Mouse (Mus musculus): ENCODE measurements at regions not wholly inside any gene's neighbourhood (a gene's known extent, or its start where the extent isn't known, plus 50 kb on each side); places are given as distances from the start of the nearest gene placed in this dataset.

DNA sequence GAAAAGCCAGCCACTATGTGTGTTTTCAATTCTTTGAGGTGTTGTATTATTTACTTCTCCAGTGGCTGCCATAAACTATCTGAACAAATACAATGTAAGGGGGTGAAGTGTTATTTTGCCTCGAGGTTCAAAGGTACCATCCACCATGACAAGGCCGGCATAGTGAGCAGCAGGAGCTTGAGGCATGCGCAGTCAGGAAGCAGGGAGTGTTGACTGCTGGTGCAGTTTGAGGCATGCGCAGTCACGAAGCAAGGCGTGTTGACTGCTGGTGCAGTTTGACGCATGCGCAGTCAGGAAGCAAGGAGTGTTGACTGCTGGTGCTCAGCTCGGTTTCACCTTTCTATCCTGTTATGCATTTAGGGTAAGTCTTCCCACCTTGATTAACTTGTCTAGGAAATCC lies 184.9 kb upstream of the Eci2 start:
- ATAC-seq (replicated peaks; ENCODE audit: poor library complexity), result no peak

DNA sequence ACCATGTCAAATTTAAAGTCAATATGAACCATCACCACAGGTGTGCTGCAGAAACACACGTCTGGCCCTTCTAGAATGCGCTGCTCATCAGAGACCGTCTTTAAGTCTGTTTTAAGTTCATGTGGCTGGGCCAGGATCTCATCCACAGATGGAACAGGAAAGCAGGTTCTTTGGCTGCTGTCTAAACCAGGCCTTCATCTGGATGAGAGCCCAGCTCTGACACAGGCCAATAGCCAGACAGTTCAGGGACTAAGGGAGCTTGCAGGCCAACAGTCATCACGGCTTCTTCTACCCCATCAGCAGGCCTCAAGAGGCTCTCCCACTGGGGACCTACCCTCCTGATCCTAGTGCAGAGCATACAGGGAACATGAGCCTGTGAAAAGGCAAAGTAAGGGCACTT lies 185.4 kb upstream of the Eci2 start:
- no peak for ATAC-seq (replicated peaks; ENCODE audit: poor library complexity)

DNA sequence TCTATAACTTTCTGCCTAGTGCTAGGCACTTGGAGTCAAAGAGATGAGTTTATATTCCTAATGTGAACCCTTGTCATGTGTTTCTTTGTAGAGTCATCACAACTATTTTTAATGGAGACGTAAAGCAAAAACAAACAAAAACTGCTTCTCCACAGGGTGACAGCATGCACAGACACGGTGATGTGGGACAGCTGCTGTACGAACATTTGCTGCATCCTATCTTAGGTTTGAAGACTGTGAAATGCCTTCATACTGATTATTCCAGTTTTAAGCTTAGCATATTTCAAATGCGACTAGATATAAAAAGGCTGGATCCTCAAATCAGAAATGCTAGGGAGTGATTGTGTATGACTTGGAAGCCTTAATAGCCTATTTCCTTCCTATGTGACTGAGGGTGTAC lies 187.3 kb upstream of the Eci2 start:
- ATAC-seq (replicated peaks; ENCODE audit: poor library complexity), result no peak

DNA sequence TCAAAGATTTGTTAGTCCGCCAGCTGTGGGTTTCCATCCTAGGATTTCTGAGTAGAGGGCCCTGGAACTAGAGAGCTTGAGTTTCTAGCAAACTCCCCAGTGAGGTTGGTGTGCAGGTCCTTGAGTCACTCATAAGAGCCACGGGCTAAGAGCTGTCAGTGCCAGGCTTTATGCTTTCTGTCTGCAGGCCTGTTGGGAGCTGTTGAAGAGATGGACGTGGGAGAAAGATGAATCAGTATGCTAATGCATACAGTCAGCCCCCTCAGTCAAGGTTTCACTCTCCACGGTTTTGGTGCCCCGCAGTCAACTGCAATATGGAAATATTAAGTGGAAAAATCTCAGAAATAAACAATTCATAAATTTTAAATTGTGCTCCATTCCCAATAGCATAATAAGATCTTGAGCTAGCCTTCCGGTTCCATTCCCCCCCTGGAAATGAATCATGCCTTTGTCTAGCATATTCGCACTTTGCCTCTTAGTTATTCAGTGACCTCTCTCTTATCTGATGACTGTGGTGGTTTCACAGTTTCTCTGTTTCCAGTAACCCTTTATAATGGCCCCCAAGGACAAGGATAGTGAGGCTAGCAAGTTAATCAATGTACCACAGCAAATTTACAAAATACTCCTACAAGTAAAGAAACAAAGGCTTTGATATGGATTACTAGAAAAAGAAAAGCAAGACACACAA lies 199.4 kb upstream of the Eci2 start:
- ATAC-seq (replicated peaks; ENCODE audit: poor library complexity), result no peak

- no peak for ATAC-seq (replicated peaks; ENCODE audit: poor library complexity)
These were observed 200.0 kb upstream of the Eci2 start for GRCm38 (mm10) chr13:35226944-35227343.

DNA sequence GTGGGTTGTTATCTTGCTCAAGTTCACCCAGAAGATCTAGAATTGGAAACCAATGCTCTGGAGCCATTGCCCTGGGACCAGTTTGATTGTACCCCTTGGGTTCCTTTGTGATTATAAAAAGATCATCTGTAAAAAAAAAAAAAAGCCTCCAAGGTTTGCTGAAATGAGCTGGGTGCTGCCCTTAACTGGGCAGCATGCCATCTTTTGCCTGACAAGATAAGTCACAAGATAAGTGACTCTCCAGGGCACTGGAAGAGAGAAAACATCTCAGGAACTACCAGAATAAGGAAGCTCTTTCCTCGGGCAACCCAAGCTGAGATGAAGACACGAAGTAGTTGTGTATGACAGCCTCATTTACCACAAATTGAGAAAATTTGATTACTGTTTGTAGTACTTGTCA lies 202.7 kb upstream of the Eci2 start:
- no peak for ATAC-seq (replicated peaks; ENCODE audit: poor library complexity)

GRCm38 (mm10) chr13:35233636-35234035 lies 206.7 kb upstream of the Eci2 start:
- ATAC-seq (replicated peaks; ENCODE audit: poor library complexity), result no peak

DNA sequence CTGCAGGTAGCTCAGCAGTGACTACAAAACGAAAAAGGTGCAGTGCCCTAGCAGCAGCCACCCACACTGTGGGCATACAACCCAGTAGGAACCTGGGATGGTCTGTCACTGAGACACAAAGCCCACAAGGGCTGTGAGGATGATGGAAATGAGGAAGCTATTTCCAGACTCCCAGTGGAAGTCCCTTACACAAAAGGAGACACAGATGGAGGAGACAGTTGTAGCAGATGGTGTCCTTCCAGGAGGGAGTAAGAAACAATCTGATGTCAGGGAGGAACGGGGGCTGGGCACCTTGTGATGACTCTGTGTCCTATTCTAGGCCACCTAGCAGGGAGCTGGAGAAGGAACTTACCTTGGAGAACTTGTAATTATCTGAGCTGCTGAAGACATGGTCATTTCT lies 214.5 kb upstream of the Eci2 start:
- ATAC-seq (replicated peaks; ENCODE audit: poor library complexity), result no peak

GRCm38 (mm10) chr13:35243946-35244345 lies 217.1 kb upstream of the Eci2 start:
- ATAC-seq (replicated peaks; ENCODE audit: poor library complexity), result no peak

DNA sequence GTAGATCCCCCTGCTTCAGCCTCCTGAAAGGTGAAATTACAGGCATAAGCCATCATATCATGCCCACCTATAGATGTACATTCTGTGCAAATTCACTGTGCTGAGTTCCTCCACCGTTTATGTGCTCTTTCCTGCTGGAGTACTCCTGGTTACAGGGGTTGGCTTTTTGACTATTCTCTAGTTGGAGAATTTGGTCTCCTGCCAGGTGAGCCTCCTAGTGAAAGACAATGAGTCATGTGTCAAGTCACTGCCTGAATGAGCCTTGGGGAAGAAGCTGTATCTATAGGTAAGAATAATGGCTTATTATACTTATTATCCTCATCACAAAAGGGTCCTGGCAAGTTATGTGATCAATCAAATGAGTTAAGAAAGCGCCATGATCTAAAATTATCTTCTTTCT lies 230.5 kb upstream of the Eci2 start:
- no peak for ATAC-seq (replicated peaks; ENCODE audit: poor library complexity)

GRCm38 (mm10) chr13:35258720-35259119 lies 231.8 kb upstream of the Eci2 start:
- peak; percentile 42; the same call in 1 of the 2 replicates for ATAC-seq (replicated peaks; ENCODE audit: poor library complexity)

DNA sequence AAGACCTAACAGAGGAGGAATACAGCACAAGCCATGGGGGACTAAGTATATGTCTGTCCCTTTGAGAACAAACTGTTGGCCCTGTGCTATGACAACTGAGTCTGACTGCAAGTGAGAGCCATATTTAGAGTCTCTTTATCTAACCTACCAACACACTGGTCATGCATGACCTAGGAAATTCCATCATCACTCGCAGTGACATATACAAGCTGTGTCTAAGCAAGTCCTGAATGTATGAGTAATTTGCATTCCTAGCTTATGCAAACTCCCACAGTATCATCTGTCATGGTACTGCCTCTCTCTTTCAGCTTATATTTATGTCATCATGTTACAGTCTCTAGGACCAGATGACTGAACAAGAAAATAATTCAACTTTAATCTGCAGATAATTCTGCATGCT lies 257.1 kb upstream of the Eci2 start:
- no peak for ATAC-seq (replicated peaks; ENCODE audit: poor library complexity)

DNA sequence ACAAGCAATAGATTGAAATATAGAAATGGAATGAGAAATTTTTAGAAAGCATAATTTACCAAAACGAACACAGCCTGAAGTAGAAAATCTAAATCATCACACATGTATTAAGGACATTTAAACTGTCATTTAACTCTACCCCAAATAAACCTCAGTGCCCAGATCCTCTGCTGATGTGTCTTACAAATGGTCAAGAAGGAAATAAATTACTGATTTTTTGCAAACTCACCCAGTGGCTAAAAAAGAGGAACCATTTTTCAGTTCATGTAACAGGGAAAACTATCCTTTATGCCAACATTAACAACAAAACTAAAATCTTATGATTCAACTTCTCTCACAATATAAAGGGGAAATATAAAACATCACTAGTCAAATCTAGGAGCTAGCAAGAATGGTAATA lies 275.2 kb upstream of the Eci2 start:
- ATAC-seq (replicated peaks; ENCODE audit: poor library complexity), result no peak

DNA sequence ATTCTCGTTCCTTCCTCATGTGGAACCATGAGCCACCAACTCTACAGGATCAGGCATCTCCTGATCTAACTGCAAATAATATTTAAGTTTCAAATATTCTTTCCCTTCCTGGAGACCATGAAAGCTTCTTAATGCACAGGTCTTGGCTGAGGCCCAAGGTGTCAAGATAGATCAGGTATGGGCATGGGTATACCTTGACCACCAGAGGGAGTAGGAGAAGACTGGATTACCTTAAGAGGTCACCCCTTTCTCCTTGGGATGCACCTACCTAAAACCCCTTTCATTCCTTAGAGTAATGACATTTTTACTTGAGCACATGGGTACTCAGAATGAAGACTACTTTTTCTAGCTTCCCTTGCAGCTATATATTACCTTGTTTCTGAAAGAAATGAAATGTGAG lies 289.9 kb upstream of the Eci2 start:
- no peak for ATAC-seq (replicated peaks; ENCODE audit: poor library complexity)

GRCm38 (mm10) chr13:35326682-35327242 lies 299.9 kb upstream of the Eci2 start:
- ATAC-seq (replicated peaks; ENCODE audit: poor library complexity), result no peak

GRCm38 (mm10) chr13:35328320-35328719 lies 301.4 kb upstream of the Eci2 start:
- ATAC-seq (replicated peaks; ENCODE audit: poor library complexity), result no peak

GRCm38 (mm10) chr13:35330926-35331325 lies 304.0 kb upstream of the Eci2 start:
- ATAC-seq (replicated peaks; ENCODE audit: poor library complexity), result no peak

- no peak for ATAC-seq (replicated peaks; ENCODE audit: poor library complexity)
These were observed 314.0 kb upstream of the Cdyl start for GRCm38 (mm10) chr13:35345507-35346129.

- no peak for ATAC-seq (replicated peaks; ENCODE audit: poor library complexity)
These were observed 311.4 kb upstream of the Cdyl start for GRCm38 (mm10) chr13:35348283-35348682.

GRCm38 (mm10) chr13:35359345-35359744 lies 300.3 kb upstream of the Cdyl start:
- no peak for ATAC-seq (replicated peaks; ENCODE audit: poor library complexity)

DNA sequence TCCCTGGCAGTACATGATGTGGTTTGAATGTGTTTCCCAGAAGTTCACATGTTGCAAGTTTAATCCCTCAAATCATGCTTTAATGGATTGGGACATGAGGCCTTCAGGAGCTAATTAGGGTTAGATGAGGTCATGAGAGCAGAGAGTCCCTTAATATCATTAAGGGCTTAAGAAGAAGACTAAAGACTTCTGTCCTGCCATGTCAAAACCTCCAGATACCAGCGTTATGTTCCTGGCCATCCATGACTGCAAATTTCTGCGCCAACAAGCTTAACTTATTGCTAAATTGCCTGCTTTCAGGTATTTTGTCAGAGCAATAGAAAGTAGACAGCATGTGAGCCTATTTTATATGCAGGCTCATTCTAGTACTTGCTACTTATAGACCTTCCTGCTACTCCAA lies 282.1 kb upstream of the Cdyl start:
- ATAC-seq (replicated peaks; ENCODE audit: poor library complexity), result no peak

GRCm38 (mm10) chr13:35379500-35379899 lies 280.1 kb upstream of the Cdyl start:
- peak; percentile 62 for ATAC-seq (replicated peaks; ENCODE audit: poor library complexity)
